8 mouse cellular contexts compared by ENCODE assay signal in genomic region chr9:13827406-13828086, GRCm38 (mm10). TPM values are rescaled to one million over a fixed set of nuclear protein-coding genes. Genes with fewer than 3 reads are reported as not detected.
DNase-seq lines count a peak whose midpoint lies in the region; ATAC-seq and TF ChIP-seq lines count a peak whose summit lies in the region.

TSS of gene Fam76b (plus strand) at chr9:13827716.

- under 1% methylated on average over 67 of the region's 67 CpGs for WGBS in forebrain, embryonic 12.5 days
- under 1% methylated on average over 64 of the region's 67 CpGs for WGBS in heart, postnatal 0 days
- WGBS in liver, embryonic 16.5 days (ENCODE audit: insufficient replicate concordance) = under 1% methylated on average over 65 of the region's 67 CpGs
- WGBS in neural tube, embryonic 13.5 days = under 1% methylated on average over 66 of the region's 67 CpGs

- peaks cover 52% of the 10 kb centered on the region for H3K36me3 ChIP-seq in E14TG2a.4 (ENCODE audit: insufficient read depth, low read length)
- peaks cover 23% of the 10 kb centered on the region for H3K36me3 ChIP-seq in forebrain, embryonic 12.5 days (replicated peaks)
- peaks cover 25% of the 10 kb centered on the region for H3K36me3 ChIP-seq in heart, postnatal 0 days (replicated peaks; ENCODE audit: control insufficient read depth, insufficient read depth, low read length)
- H3K36me3 ChIP-seq in liver, embryonic 16.5 days (ENCODE audit: control insufficient read depth, insufficient read depth) = peaks cover 13% of the 10 kb centered on the region
- H3K36me3 ChIP-seq in neural tube, embryonic 13.5 days = peaks cover 21% of the 10 kb centered on the region
- no peaks in the 10 kb centered on the region; the same call in none of the 2 replicates for H3K36me3 ChIP-seq in testis, adult 2 months (ENCODE audit: control insufficient read depth, insufficient read depth, low read length)

- H3K4me1 ChIP-seq in E14TG2a.4 (replicated peaks; ENCODE audit: low read depth, low read length) = peaks cover 44% of the 10 kb centered on the region
- peaks cover 22% of the 10 kb centered on the region for H3K4me1 ChIP-seq in forebrain, embryonic 12.5 days
- peaks cover 26% of the 10 kb centered on the region for H3K4me1 ChIP-seq in heart, postnatal 0 days (ENCODE audit: control insufficient read depth, insufficient read depth)
- H3K4me1 ChIP-seq in liver, embryonic 16.5 days (ENCODE audit: control insufficient read depth, low read depth, low read length) = peaks cover 15% of the 10 kb centered on the region
- H3K4me1 ChIP-seq in neural tube, embryonic 13.5 days (replicated peaks) = peaks cover 40% of the 10 kb centered on the region
- H3K4me1 ChIP-seq in testis, adult 2 months (ENCODE audit: control insufficient read depth, insufficient read depth, low read length) = no peaks in the 10 kb centered on the region

- H3K27me3 ChIP-seq in E14TG2a.4 (ENCODE audit: insufficient read depth, low read length) = no peaks in the 10 kb centered on the region
- H3K27me3 ChIP-seq in forebrain, embryonic 12.5 days = no peaks in the 10 kb centered on the region
- no peaks in the 10 kb centered on the region for H3K27me3 ChIP-seq in heart, postnatal 0 days (ENCODE audit: control insufficient read depth, insufficient read depth, low read length)
- H3K27me3 ChIP-seq in liver, embryonic 16.5 days (ENCODE audit: control insufficient read depth, insufficient read depth, low read depth, low read length) = no peaks in the 10 kb centered on the region
- H3K27me3 ChIP-seq in neural tube, embryonic 13.5 days = no peaks in the 10 kb centered on the region
- H3K27me3 ChIP-seq in testis, adult 2 months (ENCODE audit: control insufficient read depth, insufficient read depth, low read length) = no peaks in the 10 kb centered on the region

- TF ChIP-seq POLR2A in testis, adult 2 months (IDR thresholded peaks at IDR 0.05; ENCODE audit: control insufficient read depth, low read depth, low read length) = peak; percentile 74

- ATAC-seq in forebrain, embryonic 12.5 days (ENCODE audit: low FRiP score) = peak; percentile 97
- ATAC-seq in heart, postnatal 0 days (ENCODE audit: insufficient read depth, low read depth) = peak; percentile 90
- ATAC-seq in liver, embryonic 16.5 days (ENCODE audit: low read depth) = peak; percentile 86
- peak; percentile 95 for ATAC-seq in neural tube, embryonic 13.5 days (ENCODE audit: low read depth)

- peak; percentile 100 for DNase-seq in c-Kit-positive CD71-positive TER-119-positive erythroid progenitor cells, embryonic 14.5 days (ENCODE audit: low spot score)
- peak; percentile 99 for DNase-seq in heart, postnatal 0 days (ENCODE audit: low spot score)
- DNase-seq in kidney, postnatal 4 days = peak; percentile 99

- TF ChIP-seq EP300 in heart, postnatal 0 days (IDR thresholded peaks at IDR 0.05; ENCODE audit: low read depth) = no peak

- no peak for TF ChIP-seq CTCF in E14TG2a.4 (conservative IDR thresholded peaks at IDR 0.05; ENCODE audit: low read length)
- TF ChIP-seq CTCF in heart, postnatal 0 days (IDR thresholded peaks at IDR 0.05; ENCODE audit: low read depth) = no peak
- TF ChIP-seq CTCF in testis, adult 2 months (IDR thresholded peaks at IDR 0.05; ENCODE audit: control insufficient read depth, insufficient read depth, insufficient replicate concordance, low read depth, low read length) = no peak

- peak within 1 kb of the TSS; percentile 80 for H3K4me2 ChIP-seq in forebrain, embryonic 12.5 days
- peak within 1 kb of the TSS; percentile 75 for H3K4me2 ChIP-seq in heart, postnatal 0 days (ENCODE audit: low read depth, low read length)
- H3K4me2 ChIP-seq in liver, embryonic 16.5 days (ENCODE audit: low read depth, low read length) = peak within 1 kb of the TSS; percentile 81
- H3K4me2 ChIP-seq in neural tube, embryonic 13.5 days = peak within 1 kb of the TSS; percentile 90

- H3K4me3 ChIP-seq in E14TG2a.4 (replicated peaks; ENCODE audit: low read length) = peak within 1 kb of the TSS; percentile 98
- H3K4me3 ChIP-seq in forebrain, embryonic 12.5 days (replicated peaks) = peak within 1 kb of the TSS; percentile 86
- H3K4me3 ChIP-seq in heart, postnatal 0 days (ENCODE audit: low read depth, low read length) = peak within 1 kb of the TSS; percentile 72
- H3K4me3 ChIP-seq in liver, embryonic 16.5 days (ENCODE audit: low read depth, low read length) = peak within 1 kb of the TSS; percentile 71
- H3K4me3 ChIP-seq in neural tube, embryonic 13.5 days = peak within 1 kb of the TSS; percentile 84
- H3K4me3 ChIP-seq in testis, adult 2 months (ENCODE audit: control insufficient read depth, low read depth, low read length) = peak within 1 kb of the TSS; percentile 98

- no peaks in the 10 kb centered on the region for H3K9me3 ChIP-seq in E14TG2a.4 (ENCODE audit: low read length)
- no peaks in the 10 kb centered on the region for H3K9me3 ChIP-seq in forebrain, embryonic 12.5 days
- H3K9me3 ChIP-seq in heart, postnatal 0 days (replicated peaks; ENCODE audit: control insufficient read depth, low read length) = no peaks in the 10 kb centered on the region
- H3K9me3 ChIP-seq in liver, embryonic 16.5 days (replicated peaks; ENCODE audit: control insufficient read depth, low read length) = no peaks in the 10 kb centered on the region
- H3K9me3 ChIP-seq in neural tube, embryonic 13.5 days = no peaks in the 10 kb centered on the region

- peak within 1 kb of the TSS; percentile 92 for H3K9ac ChIP-seq in forebrain, embryonic 12.5 days
- peak within 1 kb of the TSS; percentile 82 for H3K9ac ChIP-seq in heart, postnatal 0 days (replicated peaks; ENCODE audit: low read depth, low read length)
- peak within 1 kb of the TSS; percentile 97 for H3K9ac ChIP-seq in liver, embryonic 16.5 days (ENCODE audit: low read depth, low read length)
- H3K9ac ChIP-seq in neural tube, embryonic 13.5 days = peak within 1 kb of the TSS; percentile 91

- H3K27ac ChIP-seq in forebrain, embryonic 12.5 days = peak within 1 kb of the TSS; percentile 99
- H3K27ac ChIP-seq in heart, postnatal 0 days (ENCODE audit: low read depth) = peak within 1 kb of the TSS; percentile 96
- peak within 1 kb of the TSS; percentile 99 for H3K27ac ChIP-seq in liver, embryonic 16.5 days (ENCODE audit: low read length)
- peak within 1 kb of the TSS; percentile 99 for H3K27ac ChIP-seq in neural tube, embryonic 13.5 days (replicated peaks)
- peak within 1 kb of the TSS; percentile 96 for H3K27ac ChIP-seq in testis, adult 2 months (ENCODE audit: control insufficient read depth, insufficient read depth, low read depth, low read length)

RNA-seq across cellular contexts. Expression of gene Fam76b, which starts in this region (rescaled TPM):
- polyA plus RNA-seq in forebrain, embryonic 12.5 days (2016; fragmentation: Nextera tagmentation; extraction: Ambion mirVana) = 34.5 and 34.6 TPM in 2 replicates
- total RNA-seq in heart, postnatal 0 days (2014; rRNA removed; ENCODE audit: low replicate concordance) = 17.3 and 22.5 TPM in 2 replicates
- 9.5 and 9.6 TPM in 2 replicates for polyA plus RNA-seq in heart, postnatal 0 days (2015; fragmentation: Nextera tagmentation; extraction: Ambion mirVana)
- polyA plus RNA-seq in liver, embryonic 16.5 days (2015; fragmentation: Nextera tagmentation; extraction: Ambion mirVana) = 6.6 and 8.5 TPM in 2 replicates
- 19.6 and 25.3 TPM in 2 replicates for polyA plus RNA-seq in neural tube, embryonic 13.5 days (2015; fragmentation: Nextera tagmentation; extraction: Ambion mirVana)
- polyA plus RNA-seq in testis, adult 2 months (2012; rRNA removed) = 6.6 and 6.9 TPM in 2 replicates

Comparison
In these comparisons a context has a peak if more than half of its experiments do, and no peak if none do; other contexts are left out.
1. Peak in every context shown above with its lines: DNase-seq, ATAC-seq, H3K4me3 ChIP-seq and H3K27ac ChIP-seq.